Mouse (Mus musculus): ENCODE results near the gene Taldo1. TPM values are rescaled to one million over a fixed set of nuclear protein-coding genes. Genes with fewer than 3 reads are reported as not detected.
A peak's percentile ranks its signal among the peaks of the same experiment; 100 is the strongest.
"Not testable (repeated sequence)": the region's sequence is repeated elsewhere in the genome, so short reads cannot be mapped to it uniquely, and the experiment has no call there.

The Taldo1 gene
- polyA plus RNA-seq, 1 experiment: 204 TPM

DNA sequence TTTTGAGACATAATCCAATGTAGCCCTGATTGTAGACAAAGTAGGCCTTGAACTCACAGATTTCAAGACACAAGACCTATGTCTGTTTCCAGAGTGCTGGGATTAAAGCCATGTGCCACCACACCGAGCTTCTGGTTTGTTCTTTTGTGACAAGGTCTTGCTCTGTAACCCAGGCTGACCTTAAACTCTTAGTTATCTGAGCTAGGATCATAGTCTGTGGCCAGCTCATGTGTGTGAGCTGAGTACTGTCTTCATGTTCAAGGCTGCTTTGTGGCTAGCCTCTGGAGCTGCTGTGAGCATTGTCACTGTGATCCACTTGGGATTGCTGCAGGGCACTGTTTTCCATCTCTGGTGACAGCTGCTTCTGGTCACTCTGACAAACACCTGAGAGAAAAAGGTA lies 3.3 kb downstream of the Taldo1 start:
- Histone ChIP-seq H3K4me1 (ENCODE audit: control insufficient read depth, insufficient read depth, low read length) (peaks cover 7% of the 10 kb centered on the region; the same call in 1 of the 2 replicates), H3K4me3 (replicated peaks; ENCODE audit: extremely low read depth, low read depth, low read length) (no peak overlapping the region)
- 63% methylated on average over 1 of the region's 1 CpGs for WGBS
- no peak for DNase-seq
- TF ChIP-seq CTCF (IDR thresholded peaks at IDR 0.05; ENCODE audit: insufficient read depth, low read length) (no peak), POLR2A (IDR thresholded peaks at IDR 0.05; ENCODE audit: borderline replicate concordance, extremely low read depth, low read depth, low read length) (no peak)

DNA sequence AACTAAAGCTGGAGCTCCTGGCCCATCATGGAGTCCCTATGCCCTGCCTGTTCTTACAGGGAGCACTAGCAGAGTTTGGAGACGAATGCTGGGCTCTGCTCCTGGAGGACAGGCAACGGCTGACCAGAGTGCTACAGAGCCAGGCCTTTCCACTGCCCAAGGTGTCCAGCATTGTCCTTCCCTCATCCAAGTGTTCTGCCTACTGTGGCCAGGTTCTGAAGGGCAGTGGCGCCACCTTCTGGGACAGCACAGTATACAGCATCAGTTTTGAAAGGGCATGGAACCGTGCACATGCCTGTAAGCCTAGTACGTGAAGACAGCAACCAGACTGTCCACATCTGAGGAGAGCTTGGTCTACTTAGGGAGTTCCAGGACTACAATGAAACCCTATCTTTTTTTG lies 11.3 kb downstream of the Taldo1 start:
- 24% methylated on average over 5 of the region's 5 CpGs for WGBS
- H3K4me3 ChIP-seq (replicated peaks; ENCODE audit: extremely low read depth, low read depth, low read length): no peak overlapping the region
- DNase-seq: peak; percentile 66

DNA sequence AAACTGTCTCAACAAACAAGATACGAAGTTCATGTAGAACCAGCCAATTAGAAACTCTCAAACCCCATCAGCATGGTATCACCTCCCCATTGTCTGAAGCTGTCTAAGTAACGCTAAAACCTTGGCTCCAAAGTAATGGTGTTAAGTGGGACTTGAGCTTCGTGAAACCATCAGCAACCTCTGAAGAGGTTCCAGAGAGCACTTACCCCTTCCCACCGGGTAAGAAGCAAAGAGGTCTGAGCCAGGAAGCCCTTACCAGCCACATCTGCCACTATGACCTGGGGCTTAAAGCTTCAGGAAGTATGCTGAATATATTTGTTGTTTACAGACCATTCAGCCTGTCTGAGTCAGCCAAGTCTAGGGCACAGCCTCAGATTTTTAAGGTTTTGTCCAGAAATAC lies 13.5 kb downstream of the Taldo1 start:
- TF ChIP-seq POLR2A (IDR thresholded peaks at IDR 0.05; ENCODE audit: borderline replicate concordance, extremely low read depth, low read depth, low read length): no peak
- TF ChIP-seq CTCF (IDR thresholded peaks at IDR 0.05; ENCODE audit: insufficient read depth, low read length): no peak
- Histone ChIP-seq H3K4me1 (ENCODE audit: control insufficient read depth, insufficient read depth, low read length) (0 out of 2 replicates have a peak, but pooled peaks cover 2% of the 10 kb centered on the region), H3K4me3 (replicated peaks; ENCODE audit: extremely low read depth, low read depth, low read length) (no peak overlapping the region)
- no peak for DNase-seq
- 52% methylated on average over 4 of the region's 4 CpGs for WGBS

More for the DNA sequence above, 11.3 kb downstream of the Taldo1 start:
- peak; percentile 97 for TF ChIP-seq CTCF (IDR thresholded peaks at IDR 0.05; ENCODE audit: insufficient read depth, low read length)
- peak; percentile 25; the same call in 1 of the 2 replicates for TF ChIP-seq POLR2A (IDR thresholded peaks at IDR 0.05; ENCODE audit: borderline replicate concordance, extremely low read depth, low read depth, low read length)
- H3K4me1 ChIP-seq (ENCODE audit: control insufficient read depth, insufficient read depth, low read length): no peaks in the 10 kb centered on the region

DNA sequence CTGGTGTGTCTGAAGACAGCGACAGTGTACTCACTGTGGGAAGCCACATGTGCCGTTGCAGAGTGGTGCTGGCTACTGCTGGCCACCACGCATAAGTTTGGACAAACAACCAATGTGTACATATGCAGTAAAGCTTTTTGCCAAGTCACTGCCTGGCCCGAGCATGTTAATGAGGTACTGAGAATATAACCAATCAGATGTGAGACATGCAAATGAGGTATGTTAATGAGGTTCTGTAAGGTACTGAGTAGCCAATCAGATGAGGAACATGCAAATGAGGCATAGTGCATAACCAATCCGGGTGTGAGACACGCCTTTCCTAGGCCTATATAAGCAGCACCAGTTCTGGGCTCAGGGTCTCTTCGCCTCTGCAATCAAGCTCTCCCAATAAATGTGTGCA lies 15.7 kb downstream of the Taldo1 start:
- H3K4me3 ChIP-seq (replicated peaks; ENCODE audit: extremely low read depth, low read depth, low read length); H3K4me1 ChIP-seq (ENCODE audit: control insufficient read depth, insufficient read depth, low read length); DNase-seq: not testable (repeated sequence)
- WGBS: 95% methylated on average over 7 of the region's 7 CpGs

DNA sequence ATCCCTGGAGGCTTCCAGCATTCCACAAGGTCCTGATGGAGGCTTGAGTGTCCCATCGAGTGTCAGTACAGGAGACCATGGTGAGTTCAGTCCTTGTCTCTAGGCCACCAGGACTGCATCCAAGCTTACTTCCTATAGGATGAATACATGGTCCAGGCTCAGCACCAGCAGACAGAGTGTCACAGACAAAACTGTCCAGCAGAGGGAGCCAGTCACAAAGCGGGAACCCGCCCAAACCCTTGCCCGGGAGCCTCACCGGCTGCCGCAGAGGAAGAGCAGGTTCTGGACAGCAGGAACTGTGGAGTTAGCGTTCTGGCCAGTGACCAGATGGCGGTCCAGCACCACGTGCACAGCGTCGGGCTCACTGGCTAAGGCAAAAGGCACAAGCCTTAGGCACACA lies 16.8 kb downstream of the Taldo1 start:
- no peak overlapping the region for H3K4me3 ChIP-seq (replicated peaks; ENCODE audit: extremely low read depth, low read depth, low read length)
- DNase-seq: peak; percentile 87
- TF ChIP-seq POLR2A (IDR thresholded peaks at IDR 0.05; ENCODE audit: borderline replicate concordance, extremely low read depth, low read depth, low read length) (no peak), CTCF (IDR thresholded peaks at IDR 0.05; ENCODE audit: insufficient read depth, low read length) (peak; percentile 89)
- WGBS: 5% methylated on average over 11 of the region's 11 CpGs
- 0 out of 2 replicates have a peak, but pooled peaks cover 2% of the 10 kb centered on the region for H3K4me1 ChIP-seq (ENCODE audit: control insufficient read depth, insufficient read depth, low read length)

DNA sequence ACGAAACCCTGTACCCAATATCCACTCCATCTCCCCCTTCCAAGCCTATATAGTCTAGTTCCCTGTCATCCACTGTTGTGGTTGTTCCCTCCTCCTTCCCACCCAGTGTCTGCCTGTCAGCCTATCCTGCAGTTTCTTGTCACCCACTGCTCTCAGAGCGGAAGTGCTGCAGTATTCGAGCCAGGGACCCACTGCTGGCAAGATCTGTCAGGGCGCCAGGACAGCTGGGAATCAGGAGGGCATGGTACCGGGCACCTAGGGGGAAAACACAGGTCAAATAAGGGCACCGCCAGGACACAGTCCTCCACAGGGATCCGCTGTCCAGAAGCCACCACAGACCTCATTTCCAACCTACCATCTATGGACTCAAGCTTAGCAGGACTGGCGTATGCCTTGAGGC lies 18.6 kb downstream of the Taldo1 start:
- no peak overlapping the region for H3K4me3 ChIP-seq (replicated peaks; ENCODE audit: extremely low read depth, low read depth, low read length)
- peaks cover 5% of the 10 kb centered on the region for H3K4me1 ChIP-seq (ENCODE audit: control insufficient read depth, insufficient read depth, low read length)
- TF ChIP-seq POLR2A (IDR thresholded peaks at IDR 0.05; ENCODE audit: borderline replicate concordance, extremely low read depth, low read depth, low read length): no peak
- TF ChIP-seq CTCF (IDR thresholded peaks at IDR 0.05; ENCODE audit: insufficient read depth, low read length): no peak
- 83% methylated on average over 8 of the region's 8 CpGs for WGBS
- DNase-seq: no peak

DNA sequence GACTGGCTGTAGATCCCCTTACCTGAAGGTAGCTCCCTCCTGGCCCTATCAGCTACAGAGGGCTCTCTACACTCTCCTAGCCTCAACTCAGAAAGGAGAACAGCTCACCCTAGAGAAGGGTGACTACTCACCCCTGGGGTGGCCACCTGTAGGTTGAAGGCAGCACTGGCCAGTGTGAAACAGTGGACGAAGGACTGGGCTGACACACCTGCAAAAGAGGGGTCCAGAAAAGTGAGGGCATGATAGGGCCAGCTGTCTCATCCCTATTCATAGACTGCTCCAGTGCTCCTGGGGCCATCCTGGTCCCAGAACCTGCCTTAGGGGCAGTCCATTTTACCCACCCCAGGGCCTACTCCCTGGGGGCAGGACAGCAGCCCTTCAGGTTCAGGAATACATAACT lies 19.7 kb downstream of the Taldo1 start:
- Histone ChIP-seq H3K4me3 (replicated peaks; ENCODE audit: extremely low read depth, low read depth, low read length) (no peak overlapping the region), H3K4me1 (ENCODE audit: control insufficient read depth, insufficient read depth, low read length) (peaks cover 5% of the 10 kb centered on the region)
- no peak for TF ChIP-seq POLR2A (IDR thresholded peaks at IDR 0.05; ENCODE audit: borderline replicate concordance, extremely low read depth, low read depth, low read length)
- TF ChIP-seq CTCF (IDR thresholded peaks at IDR 0.05; ENCODE audit: insufficient read depth, low read length): no peak
- no peak for DNase-seq
- WGBS: 90% methylated on average over 1 of the region's 1 CpGs

DNA sequence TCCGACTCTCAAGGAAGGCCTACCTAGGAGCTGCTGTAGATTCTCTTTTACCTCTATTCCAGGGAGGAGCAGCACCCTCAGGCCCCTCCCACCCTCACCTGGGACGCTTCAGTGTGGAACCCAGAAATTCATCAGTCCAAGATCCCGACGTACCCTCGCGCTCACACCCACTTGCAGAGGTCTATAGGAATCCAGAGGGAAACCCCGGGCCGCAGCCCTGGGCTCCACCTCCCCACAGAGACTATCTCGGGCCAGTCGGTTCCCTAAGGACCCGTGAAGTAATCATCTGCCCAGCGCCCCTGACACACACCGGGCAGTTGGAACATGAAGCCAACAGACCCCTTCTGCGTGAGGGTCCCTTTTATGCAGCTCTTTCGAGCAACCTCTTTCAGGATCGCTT lies 21.3 kb downstream of the Taldo1 start:
- no peak for TF ChIP-seq POLR2A (IDR thresholded peaks at IDR 0.05; ENCODE audit: borderline replicate concordance, extremely low read depth, low read depth, low read length)
- no peak for TF ChIP-seq CTCF (IDR thresholded peaks at IDR 0.05; ENCODE audit: insufficient read depth, low read length)

DNA sequence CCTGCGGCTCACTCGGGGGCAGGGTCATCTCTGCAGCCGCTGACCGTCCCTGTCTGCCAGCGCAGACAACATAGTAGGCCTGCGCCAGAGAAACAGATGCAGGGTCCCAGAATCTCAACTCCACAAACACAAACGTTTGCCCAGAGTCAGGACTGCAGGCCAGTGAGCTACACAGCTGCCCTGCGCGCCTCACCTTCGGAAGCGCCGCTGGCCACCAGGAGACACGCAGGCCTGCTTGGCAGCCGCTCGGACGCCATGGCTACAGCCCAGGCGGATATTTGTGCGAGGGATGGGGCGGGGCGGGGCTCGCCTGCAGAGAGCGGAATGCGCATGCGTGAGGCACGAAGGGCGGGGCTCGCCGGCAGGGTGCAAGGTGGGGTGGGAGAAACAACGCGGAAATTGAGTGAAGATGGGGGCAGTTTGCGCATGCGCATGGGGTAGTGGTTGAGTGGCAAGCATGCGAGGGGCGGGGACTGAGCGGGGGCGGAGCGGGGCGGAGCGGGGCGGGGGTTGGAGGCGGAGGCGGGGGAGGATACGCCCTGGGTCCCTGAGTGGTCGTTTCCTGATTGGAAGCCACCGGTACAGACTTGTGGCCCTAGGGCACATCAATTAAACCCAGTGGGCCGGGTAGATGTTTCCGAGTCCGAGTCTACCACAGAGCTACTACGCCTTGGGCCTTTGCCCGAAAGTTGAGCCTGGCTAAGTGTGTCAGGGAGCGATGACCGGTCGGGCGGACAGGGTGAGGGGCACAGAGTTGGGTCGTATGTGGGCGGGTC lies 22.0 kb downstream of the Taldo1 start, which contains the start of gene Gatd1:
Gene Gatd1, minus strand, starts transcription at position 328 of the 776 bp plus-strand sequence.
- TF ChIP-seq POLR2A (IDR thresholded peaks at IDR 0.05; ENCODE audit: borderline replicate concordance, extremely low read depth, low read depth, low read length) (peak; percentile 94; the same call in 1 of the 2 replicates), CTCF (IDR thresholded peaks at IDR 0.05; ENCODE audit: insufficient read depth, low read length) (no peak)
- Histone ChIP-seq H3K4me1 (ENCODE audit: control insufficient read depth, insufficient read depth, low read length) (peaks cover 4% of the 10 kb centered on the region), H3K4me3 (replicated peaks; ENCODE audit: extremely low read depth, low read depth, low read length) (peak within 1 kb of the TSS; percentile 81)
- DNase-seq: peak; percentile 98
- WGBS: under 1% methylated on average over 53 of the region's 56 CpGs

More for the DNA sequence above, 21.3 kb downstream of the Taldo1 start:
- DNase-seq: no peak
- WGBS: 3% methylated on average over 16 of the region's 16 CpGs
- H3K4me1 ChIP-seq (ENCODE audit: control insufficient read depth, insufficient read depth, low read length): peaks cover 5% of the 10 kb centered on the region
- peak overlapping the region; percentile 81 for H3K4me3 ChIP-seq (replicated peaks; ENCODE audit: extremely low read depth, low read depth, low read length)

Data from lung, adult 2 months (tissue).